Mouse (Mus musculus) ES-Bruce4 (cell line): ENCODE measurements around the gene Slc22a12. TPM values are rescaled to one million over a fixed set of nuclear protein-coding genes. Genes with fewer than 3 reads are reported as not detected.

Experiments
- H3K27ac ChIP-seq: 2 replicates; pipeline ENCODE4 v1.5.1; 2012; ENCODE audit warnings: low read length, inconsistent platforms; ENCODE audit not compliant: insufficient read depth
- H3K27me3 ChIP-seq: 2 replicates; pipeline ENCODE4 v1.6.1; 2012; ENCODE audit warnings: mild to moderate bottlenecking, low read length, inconsistent platforms; ENCODE audit not compliant: control insufficient read depth, poor library complexity, insufficient read depth, severe bottlenecking
- H3K36me3 ChIP-seq: 2 replicates; pipeline ENCODE4 v1.6.1; 2012; ENCODE audit warnings: inconsistent platforms, mild to moderate bottlenecking, low read length, moderate library complexity; ENCODE audit not compliant: control insufficient read depth, poor library complexity, insufficient read depth, severe bottlenecking
- H3K4me1 ChIP-seq: one replicate; pipeline ENCODE4 v1.8.1; 2011; ENCODE audit warnings: low read length; ENCODE audit not compliant: control insufficient read depth, insufficient read depth
- H3K4me3 ChIP-seq: 2 replicates; pipeline ENCODE4 v1.5.1; 2011; ENCODE audit warnings: low read depth, mild to moderate bottlenecking, low read length
- H3K9ac ChIP-seq: 2 replicates; pipeline ENCODE4 v1.6.1; 2012; ENCODE audit warnings: low read depth, mild to moderate bottlenecking, inconsistent platforms; ENCODE audit not compliant: poor library complexity, severe bottlenecking
- H3K9me3 ChIP-seq: replicated peaks from 2 replicates; pipeline ENCODE4 v1.6.1; 2012; ENCODE audit warnings: mild to moderate bottlenecking, low read length, inconsistent platforms; ENCODE audit not compliant: control insufficient read depth, poor library complexity, insufficient read depth, severe bottlenecking
- CTCF ChIP-seq: IDR thresholded peaks from one replicate; pipeline ENCODE4 v1.8.1; 2011; ENCODE audit warnings: low read depth, low read length
- EP300 ChIP-seq: IDR thresholded peaks from 2 replicates; pipeline ENCODE4 v1.6.1; 2011; ENCODE audit warnings: low read depth, low read length; ENCODE audit not compliant: insufficient read depth
- POLR2A ChIP-seq: IDR thresholded peaks from one replicate; pipeline ENCODE4 v1.8.1; 2011; ENCODE audit warnings: low read length; ENCODE audit not compliant: insufficient read depth
- polyA plus RNA-seq: library from polyadenylated mRNA; stranded (reverse); fragments of >200 nt; gene quantifications from 2 replicates; pipeline ENCODE4 v1.2.4, GENCODE M21; 2011; ENCODE audit warnings: low read depth; ENCODE audit not compliant: missing spikeins, insufficient read depth, insufficient read length

Gene Slc22a12
- not detected in 2 replicates for polyA plus RNA-seq

DNA sequence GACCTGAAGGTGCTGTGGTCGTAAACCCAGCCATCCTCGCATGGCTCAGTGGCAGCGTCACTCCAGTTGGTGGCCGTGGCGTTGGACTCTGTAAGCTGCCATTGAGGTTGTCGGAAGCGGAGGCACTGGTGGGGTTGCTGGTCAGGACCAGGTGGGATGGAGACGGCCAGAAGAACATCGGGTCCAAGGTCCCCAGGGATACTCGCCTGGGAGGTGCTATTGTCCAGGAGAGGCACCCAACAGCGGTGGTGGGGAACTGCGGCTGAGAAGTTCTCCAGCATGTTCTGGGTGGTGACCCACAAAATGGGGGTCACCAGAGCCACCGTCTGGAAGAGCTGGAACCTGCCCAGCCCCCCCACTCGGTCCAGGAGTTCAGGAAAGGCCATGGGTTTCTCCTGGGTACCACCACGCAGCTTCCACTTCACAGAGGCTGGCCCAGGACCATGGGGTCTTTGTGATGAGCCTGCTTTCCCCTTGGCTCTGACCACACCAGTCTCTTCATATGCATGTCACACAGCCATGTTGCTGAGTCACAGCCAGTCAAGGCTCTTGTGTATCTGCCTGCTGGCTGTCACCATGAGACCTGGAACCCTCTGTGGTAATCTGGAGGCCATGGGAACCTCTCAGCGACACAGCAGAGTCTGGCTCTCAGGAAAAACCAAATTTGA is at the start of gene Slc22a12:
TSS of gene Slc22a12 (minus strand) at position 666 of the 668 bp plus-strand sequence.
- peaks cover 4% of the 10 kb centered on the region for H3K4me1 ChIP-seq
- H3K9me3 ChIP-seq, result no peaks in the 10 kb centered on the region
- H3K9ac ChIP-seq, result no peak within 1 kb of the TSS
- TF ChIP-seq POLR2A (no peak), EP300 (no peak), CTCF (no peak)
- no peak within 1 kb of the TSS for H3K4me3 ChIP-seq
- H3K27ac ChIP-seq, result no peak within 1 kb of the TSS
- no peaks in the 10 kb centered on the region for H3K27me3 ChIP-seq
- H3K36me3 ChIP-seq, result no peaks in the 10 kb centered on the region

DNA sequence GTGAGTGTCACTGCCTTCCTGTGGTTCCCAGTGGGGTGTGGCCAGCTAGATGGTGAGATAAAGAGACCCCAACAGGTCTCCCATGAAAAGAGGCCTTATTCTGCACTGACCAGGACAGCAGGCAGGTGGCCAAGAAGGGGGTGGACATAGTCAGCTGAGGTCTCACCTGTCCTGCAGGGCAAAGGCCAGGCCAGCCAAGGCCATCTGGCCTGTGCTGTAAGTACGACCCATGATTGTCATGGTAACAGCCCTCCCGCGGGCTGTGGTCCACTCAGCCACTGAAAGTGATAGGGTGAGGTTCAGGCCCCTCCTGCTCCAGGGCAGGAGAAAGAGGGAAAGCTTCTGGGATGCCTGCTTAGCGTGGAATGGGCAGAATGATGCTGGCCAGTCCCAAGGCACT is 29.2 kb upstream of the Slc22a12 start:
- H3K9me3 ChIP-seq, result no peaks in the 10 kb centered on the region
- H3K27me3 ChIP-seq, result no peaks in the 10 kb centered on the region
- no peaks in the 10 kb centered on the region for H3K36me3 ChIP-seq
- no peak overlapping the region for H3K27ac ChIP-seq
- no peaks in the 10 kb centered on the region for H3K4me1 ChIP-seq
- TF ChIP-seq CTCF (no peak), EP300 (no peak), POLR2A (no peak)
- H3K9ac ChIP-seq, result no peak overlapping the region
- H3K4me3 ChIP-seq, result no peak overlapping the region

DNA sequence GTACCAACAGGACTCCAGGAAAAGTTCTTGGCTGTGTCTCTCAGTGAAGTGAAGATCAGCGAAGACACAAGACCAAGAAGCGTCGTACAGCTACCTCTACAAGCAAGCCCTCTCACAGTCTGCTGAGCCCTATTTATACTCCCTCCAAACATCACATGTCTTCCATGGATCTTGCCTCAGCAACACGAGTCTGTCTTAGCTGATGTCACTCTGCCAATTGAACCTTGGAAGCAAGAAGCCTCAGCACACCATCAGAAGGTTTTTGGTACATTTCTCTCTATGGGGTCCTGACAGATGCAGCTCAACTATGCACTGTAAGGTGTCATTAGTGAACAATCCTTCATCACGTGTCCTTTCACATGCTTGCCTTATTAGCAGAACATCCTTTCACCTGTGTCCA is 28.6 kb upstream of the Slc22a12 start:
- Histone ChIP-seq H3K27me3 (no peaks in the 10 kb centered on the region), H3K36me3 (no peaks in the 10 kb centered on the region), H3K9me3 (no peaks in the 10 kb centered on the region), H3K4me1 (no peaks in the 10 kb centered on the region), H3K4me3 (no peak overlapping the region), H3K27ac (no peak overlapping the region), H3K9ac (no peak overlapping the region)
- TF ChIP-seq CTCF (no peak), EP300 (no peak), POLR2A (no peak)

DNA sequence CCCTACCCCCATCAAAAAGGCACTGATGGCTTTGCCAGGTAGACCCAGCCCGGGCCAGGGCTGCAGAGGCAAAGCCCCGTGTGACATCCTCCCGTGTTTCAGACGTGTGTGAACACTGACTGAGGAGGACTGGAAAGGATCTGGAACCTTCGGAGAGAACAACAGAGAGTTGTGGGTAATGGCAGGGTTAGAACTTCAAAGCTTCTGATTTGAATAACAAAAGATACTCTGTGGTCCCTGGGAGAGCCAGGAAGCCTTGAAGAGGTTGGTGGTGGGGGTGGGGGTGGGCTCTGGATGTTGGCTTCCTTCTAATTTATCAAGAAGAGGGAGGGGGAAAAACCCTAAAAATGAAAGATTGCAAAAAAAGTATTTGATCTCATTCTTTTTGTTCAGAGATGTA is 26.7 kb upstream of the Slc22a12 start:
- no peak overlapping the region for H3K9ac ChIP-seq
- no peaks in the 10 kb centered on the region for H3K4me1 ChIP-seq
- H3K36me3 ChIP-seq, result no peaks in the 10 kb centered on the region
- H3K4me3 ChIP-seq, result no peak overlapping the region
- no peak for TF ChIP-seq CTCF
- TF ChIP-seq POLR2A, result no peak
- H3K9me3 ChIP-seq, result no peaks in the 10 kb centered on the region
- H3K27ac ChIP-seq, result no peak overlapping the region
- H3K27me3 ChIP-seq, result no peaks in the 10 kb centered on the region

DNA sequence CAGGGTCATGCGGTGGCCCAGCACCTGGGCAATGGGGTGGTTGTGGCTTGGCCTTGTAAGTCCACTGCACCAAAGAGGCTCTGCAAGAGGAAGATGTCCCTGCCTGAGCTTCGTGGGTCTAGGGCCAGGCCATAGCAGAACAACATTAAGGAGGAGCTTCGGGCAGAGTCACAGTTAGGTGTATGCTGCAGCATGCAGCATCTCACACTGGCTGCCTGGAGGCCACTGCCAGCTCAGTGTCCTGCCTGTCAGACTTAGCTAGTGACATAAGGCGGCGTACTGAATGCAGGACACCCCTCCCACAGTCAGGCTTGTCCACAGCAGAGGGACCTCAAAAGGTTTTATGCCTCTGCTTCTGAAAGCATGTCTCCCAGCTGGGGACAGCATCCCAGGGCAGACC is 26.2 kb upstream of the Slc22a12 start:
- no peaks in the 10 kb centered on the region for H3K27me3 ChIP-seq
- H3K4me1 ChIP-seq, result no peaks in the 10 kb centered on the region
- TF ChIP-seq EP300 (no peak), CTCF (no peak), POLR2A (no peak)
- no peaks in the 10 kb centered on the region for H3K9me3 ChIP-seq
- no peak overlapping the region for H3K27ac ChIP-seq
- no peak overlapping the region for H3K9ac ChIP-seq
- no peaks in the 10 kb centered on the region for H3K36me3 ChIP-seq
- no peak overlapping the region for H3K4me3 ChIP-seq

DNA sequence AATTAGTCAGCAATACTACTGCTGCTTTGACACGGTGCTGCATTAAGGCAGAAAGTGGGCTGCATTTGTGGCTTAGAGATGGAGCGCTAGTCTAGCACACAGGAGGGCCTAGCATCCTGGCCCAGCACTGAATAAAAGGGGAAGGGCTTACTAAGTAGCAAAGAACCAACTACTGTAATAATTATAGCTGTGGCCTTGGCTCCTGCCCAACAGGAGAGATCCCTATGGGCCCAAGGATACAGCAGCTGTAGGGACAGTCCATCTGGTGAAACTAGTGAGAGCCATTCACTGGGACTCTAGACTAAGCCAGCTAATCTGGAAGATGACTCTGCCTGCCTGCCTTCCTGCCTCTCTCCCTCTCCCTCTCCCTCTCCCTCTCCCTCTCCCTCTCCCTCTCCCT is 23.6 kb upstream of the Slc22a12 start:
- no peaks in the 10 kb centered on the region for H3K36me3 ChIP-seq
- no peak overlapping the region for H3K4me3 ChIP-seq
- H3K27ac ChIP-seq, result no peak overlapping the region
- H3K9me3 ChIP-seq, result no peaks in the 10 kb centered on the region
- no peaks in the 10 kb centered on the region for H3K4me1 ChIP-seq
- H3K9ac ChIP-seq, result no peak overlapping the region
- TF ChIP-seq EP300 (no peak), CTCF (no peak)
- no peaks in the 10 kb centered on the region for H3K27me3 ChIP-seq
